Mouse (Mus musculus) megakaryocyte-erythroid progenitor cell, adult 5-6 weeks (primary cell): Measurements from ENCODE around the gene Rarg. TPM values are rescaled to one million over a fixed set of nuclear protein-coding genes. Genes with fewer than 3 reads are reported as not detected.

Source experiments
- ATAC-seq: replicated peaks from 2 replicates; pipeline ENCODE4 v1.8.0; 2016; ENCODE audit warnings: mild to moderate bottlenecking, inconsistent platforms; ENCODE audit not compliant: severe bottlenecking, poor library complexity, low FRiP score, low TSS enrichment
- total RNA-seq, 2 experiments: library from RNA; stranded (forward) in 1 of 2; stranded (reverse) in 1 of 2; fragments of 200-1000, 215-1000 nt in 1 of 2; fragments of >200 nt in 1 of 2; fragmentation: Nextera tagmentation in 1 of 2; gene quantifications; 2 replicates each; pipeline ENCODE4 v1.2.3; 2014 to 2017

Gene Rarg
- total RNA-seq, 2 experiments from 2014 or later = 0.61 to 6.7 TPM

GRCm38 (mm10) chr15:102214132-102214531 is 43.2 kb downstream of the Rarg start:
- ATAC-seq = no peak

- no peak for ATAC-seq
Observed at GRCm38 (mm10) chr15:102211895-102212294, 45.4 kb downstream of the Rarg start.

- ATAC-seq = no peak
Observed at GRCm38 (mm10) chr15:102210816-102211215, 46.5 kb downstream of the Rarg start.

- no peak for ATAC-seq
Observed at GRCm38 (mm10) chr15:102209114-102209513, 48.2 kb downstream of the Rarg start.

GRCm38 (mm10) chr15:102208092-102208561 is 49.2 kb downstream of the Rarg start:
- no peak for ATAC-seq

GRCm38 (mm10) chr15:102207351-102207750 is 50.0 kb downstream of the Rarg start:
- no peak for ATAC-seq

- ATAC-seq = no peak
Observed at GRCm38 (mm10) chr15:102205779-102206178, 51.5 kb downstream of the Rarg start.

- ATAC-seq = no peak
Observed at GRCm38 (mm10) chr15:102204674-102205505, 52.4 kb downstream of the Rarg start, which contains the start of gene Csad. TSS of gene Csad (minus strand) at chr15:102204724.

- ATAC-seq = peak; percentile 51
Observed at GRCm38 (mm10) chr15:102203835-102204381, 53.4 kb downstream of the Rarg start.

GRCm38 (mm10) chr15:102202971-102203834 is 54.1 kb downstream of the Rarg start, which contains the start of gene Zfp740:
TSS of gene Zfp740 (plus strand) at chr15:102203249.
- peak; percentile 95 for ATAC-seq

- no peak for ATAC-seq
Observed at GRCm38 (mm10) chr15:102198841-102199240, 58.5 kb downstream of the Rarg start.

- ATAC-seq = no peak
Observed at GRCm38 (mm10) chr15:102195373-102195772, 61.9 kb downstream of the Rarg start.

GRCm38 (mm10) chr15:102194439-102194838 is 62.9 kb downstream of the Rarg start:
- no peak for ATAC-seq

GRCm38 (mm10) chr15:102193652-102194051 is 63.7 kb downstream of the Rarg start:
- ATAC-seq = no peak

GRCm38 (mm10) chr15:102192820-102193386 is 64.4 kb downstream of the Rarg start:
- ATAC-seq = no peak

- ATAC-seq = no peak
Observed at GRCm38 (mm10) chr15:102192271-102192812, 65.0 kb downstream of the Rarg start.

GRCm38 (mm10) chr15:102191699-102192098 is 65.6 kb downstream of the Rarg start:
- no peak for ATAC-seq

GRCm38 (mm10) chr15:102188883-102189282 is 68.4 kb downstream of the Rarg start:
- ATAC-seq = no peak

- ATAC-seq = no peak
Observed at GRCm38 (mm10) chr15:102188096-102188495, 69.2 kb downstream of the Rarg start.
